Mouse (Mus musculus): ENCODE data around the gene Ubap2.

GRCm38 (mm10) chr4:41313722-41314121 is 38.8 kb upstream of the Ubap2 start:
- TF ChIP-seq CTCF (IDR thresholded peaks at IDR 0.05; ENCODE audit: low read depth) (no peak), EP300 (IDR thresholded peaks at IDR 0.05; ENCODE audit: low read depth) (no peak)

All from heart, postnatal 0 days (tissue).